Mouse (Mus musculus) erythroblast, embryonic 14.5 days (primary cell): ENCODE data around the gene Nat8f4.

Experiments
- GATA1 ChIP-seq: IDR thresholded peaks from 2 replicates; pipeline ENCODE4 v1.6.1; 2012; ENCODE audit warnings: low read length, inconsistent platforms, mixed read lengths
- TAL1 ChIP-seq: IDR thresholded peaks from 3 replicates; pipeline ENCODE4 v1.6.1; 2012; ENCODE audit warnings: low read length, inconsistent platforms, mixed read lengths

- no peak for TF ChIP-seq GATA1
- TF ChIP-seq TAL1: no peak
Observed at GRCm38 (mm10) chr6:85929312-85929711, 24.6 kb upstream of the Nat8f4 start.
